Mouse (Mus musculus) CD4-positive, CD25-positive, alpha-beta regulatory T cell, adult 4 months (primary cell): ENCODE results near the gene Tkfc. TPM values are rescaled to one million over a fixed set of nuclear protein-coding genes. Genes with fewer than 3 reads are reported as not detected.
A peak's percentile ranks its signal among the peaks of the same experiment; 100 is the strongest.

ENCODE experiments used
- ATAC-seq: one replicate; pipeline ENCODE4 v1.8.0; 2017
- polyA plus RNA-seq, 2 experiments: library from polyadenylated mRNA; unstranded; fragments of 100-300 nt; shearing (Covaris generic); gene quantifications; one replicate each; pipeline ENCODE4 v1.2.1; 2017

Tkfc gene
- 10 to 100 TPM in 1 of 2 experiments, 1 to 10 TPM in 1; 9.2 to 12.7 TPM for polyA plus RNA-seq

DNA sequence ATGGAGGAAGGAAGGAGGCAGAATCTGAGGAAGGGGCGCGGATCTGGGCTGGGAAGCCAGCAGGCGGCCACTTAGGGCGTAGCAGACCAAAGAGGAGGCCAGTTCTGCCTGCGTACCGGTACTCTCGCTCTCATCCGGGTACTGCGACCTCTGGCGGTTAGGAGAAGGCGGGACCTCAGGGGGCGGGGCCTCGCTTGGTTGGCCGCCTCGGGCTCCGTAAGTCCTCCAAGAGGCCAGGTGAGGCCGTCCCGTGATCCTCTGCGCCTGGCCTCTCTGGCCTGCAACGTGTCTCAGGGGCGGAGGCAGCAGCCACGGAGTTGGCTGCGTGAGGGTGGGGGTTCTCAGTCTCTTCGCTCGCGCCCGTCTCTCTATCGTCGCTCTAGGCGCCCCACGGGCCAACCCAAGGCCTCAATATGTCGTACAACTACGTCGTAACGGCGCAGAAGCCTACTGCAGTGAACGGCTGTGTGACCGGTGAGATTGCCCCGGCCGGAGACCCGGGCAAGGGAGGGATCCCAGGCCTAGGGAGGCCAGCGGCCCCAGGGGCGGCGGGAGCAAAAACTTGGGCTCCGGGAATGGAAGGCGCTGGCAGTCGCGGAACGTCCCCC, at the start of gene Tkfc, which contains the start of gene Ddb1:
Tkfc (minus strand) TSS at position 362 of the 608 bp plus-strand sequence.
Ddb1 (plus strand) TSS at position 35 of the 608 bp plus-strand sequence.
- ATAC-seq = peak; percentile 93

DNA sequence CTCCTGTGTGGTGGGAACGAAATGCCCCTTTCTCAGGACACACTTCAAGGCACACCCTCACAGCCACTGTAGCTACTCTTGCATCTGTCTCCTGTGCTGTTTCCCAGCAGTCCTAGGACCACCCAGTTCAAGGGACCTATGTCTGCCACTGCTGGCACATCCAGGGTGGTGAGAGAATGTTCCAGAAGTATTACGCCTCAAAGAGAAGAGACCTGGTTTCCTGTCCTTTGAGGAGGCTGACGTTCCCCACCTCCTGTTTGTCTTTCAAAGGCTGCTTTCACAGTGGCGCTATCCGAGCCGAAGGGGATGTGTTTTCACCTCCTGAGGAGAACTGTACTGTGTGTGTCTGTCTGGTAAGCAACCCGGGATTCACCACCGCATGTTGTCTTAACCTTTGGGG, 42.7 kb upstream of the Tkfc start:
- no peak for ATAC-seq

DNA sequence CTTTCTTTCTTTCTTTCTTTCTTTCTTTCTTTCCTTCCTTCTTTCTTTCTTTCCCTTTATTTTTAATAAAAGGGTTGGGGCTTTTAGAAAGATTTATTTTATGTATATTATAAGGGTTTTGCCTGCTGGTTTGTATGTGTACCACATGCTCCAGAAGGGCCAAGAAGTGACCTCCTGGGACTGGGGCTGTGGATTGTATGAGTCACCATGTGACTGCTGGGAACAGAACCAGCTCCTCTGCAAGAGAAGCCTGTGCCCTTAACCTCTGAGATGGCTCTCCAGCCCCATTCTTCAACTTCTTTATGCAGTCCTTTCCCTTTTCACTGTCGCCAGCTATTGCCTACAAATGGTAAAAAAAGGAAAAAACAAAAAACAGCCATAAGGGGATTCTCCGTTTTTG, 40.2 kb upstream of the Tkfc start:
- no peak for ATAC-seq

DNA sequence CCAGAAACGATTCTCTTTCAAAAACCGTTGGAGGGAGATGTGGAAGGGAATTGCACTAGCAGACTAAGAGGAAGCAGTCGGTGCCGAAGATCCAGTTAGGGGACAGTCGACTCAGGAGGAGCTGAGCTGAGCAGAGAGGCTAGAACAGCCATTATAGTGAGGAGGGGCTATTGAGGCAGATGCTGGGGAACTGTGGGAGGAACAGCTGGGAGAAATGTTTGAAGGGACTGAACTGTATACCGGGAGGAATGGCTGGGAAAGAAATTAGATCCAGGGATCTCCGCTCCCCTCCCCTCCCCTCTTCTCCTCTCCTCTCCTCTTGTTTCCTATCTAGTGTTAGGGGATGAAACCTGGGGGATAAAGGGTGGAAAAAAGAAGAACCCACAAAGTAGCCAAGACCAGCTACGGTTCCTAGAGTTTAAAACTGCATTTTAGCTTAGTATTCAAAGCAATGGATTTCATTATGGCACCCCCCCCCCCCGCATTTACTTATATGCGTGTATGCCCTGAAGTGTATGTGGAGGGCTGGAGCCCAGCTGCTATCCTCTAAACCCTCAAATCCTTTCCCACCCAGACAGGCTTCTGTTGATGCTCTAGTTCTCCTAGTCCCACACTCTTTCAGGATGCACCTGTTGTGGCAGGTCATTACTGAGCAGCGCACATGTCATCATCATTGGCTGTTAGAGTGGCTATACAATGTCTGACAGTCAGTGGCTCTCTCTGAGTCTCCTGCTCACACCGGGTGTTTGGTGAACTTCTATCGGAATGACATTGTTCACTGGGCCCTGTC, 35.3 kb upstream of the Tkfc start:
- no peak for ATAC-seq

DNA sequence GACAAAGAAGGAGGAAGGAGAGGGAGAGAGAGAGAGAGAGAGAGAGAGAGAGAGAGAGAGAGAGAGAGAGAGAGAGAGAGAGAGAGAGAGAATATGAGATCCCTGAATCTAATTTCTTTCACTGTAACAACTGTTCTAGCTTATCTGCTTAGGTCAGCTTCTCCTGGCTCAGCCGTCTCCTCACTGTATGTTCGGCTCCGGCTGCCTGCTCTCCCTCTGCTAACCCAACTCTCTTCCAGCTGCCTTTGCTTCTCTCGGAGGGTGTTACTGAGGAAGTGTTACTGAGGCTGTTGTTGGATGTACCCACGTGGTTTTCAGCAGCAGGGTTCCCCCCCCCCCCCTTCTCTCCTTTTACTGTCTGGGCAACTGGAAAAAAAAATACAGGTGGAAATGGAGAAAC, 34.6 kb upstream of the Tkfc start:
- no peak for ATAC-seq

DNA sequence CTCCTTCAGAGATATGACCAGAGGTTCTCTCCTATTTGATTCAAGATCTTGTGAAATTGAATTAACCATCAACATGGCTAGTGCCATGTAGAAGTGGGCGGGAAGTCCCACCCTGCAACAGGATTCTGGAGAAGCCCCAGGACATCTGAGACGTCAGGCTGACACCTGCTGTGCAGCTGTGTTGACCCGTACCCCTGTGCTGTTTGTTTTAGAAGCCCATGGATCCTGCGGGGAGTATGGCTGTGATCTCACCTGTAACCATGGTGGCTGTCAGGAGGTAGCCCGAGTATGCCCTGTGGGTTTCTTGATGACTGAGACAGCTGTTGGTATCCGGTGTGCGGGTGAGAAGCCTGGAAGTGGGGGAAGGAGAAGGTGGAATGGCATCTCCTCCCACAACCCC, 32.4 kb upstream of the Tkfc start:
- ATAC-seq = no peak

DNA sequence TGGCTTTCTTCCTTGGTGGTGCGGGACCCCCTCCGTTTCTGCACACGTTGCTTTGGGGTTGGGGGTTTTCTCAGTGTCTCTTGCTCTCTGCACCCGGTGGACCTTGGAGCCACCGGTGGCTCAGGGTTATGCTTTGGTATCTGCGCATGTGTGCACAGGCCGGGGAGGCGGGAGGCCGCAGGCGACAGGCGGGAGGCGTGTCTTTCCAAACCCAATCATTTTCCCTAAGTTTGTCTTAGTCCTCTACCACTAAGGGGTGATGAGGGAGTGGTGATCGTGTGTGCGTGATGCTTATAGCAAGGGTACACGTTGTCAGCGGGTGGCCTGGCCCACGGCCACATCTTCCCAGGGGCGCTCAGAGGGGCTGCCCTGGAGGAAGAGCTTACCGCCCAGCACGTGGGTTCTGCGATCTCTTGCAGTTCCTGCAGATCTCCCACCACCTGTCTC, 29.4 kb upstream of the Tkfc start:
- no peak for ATAC-seq

DNA sequence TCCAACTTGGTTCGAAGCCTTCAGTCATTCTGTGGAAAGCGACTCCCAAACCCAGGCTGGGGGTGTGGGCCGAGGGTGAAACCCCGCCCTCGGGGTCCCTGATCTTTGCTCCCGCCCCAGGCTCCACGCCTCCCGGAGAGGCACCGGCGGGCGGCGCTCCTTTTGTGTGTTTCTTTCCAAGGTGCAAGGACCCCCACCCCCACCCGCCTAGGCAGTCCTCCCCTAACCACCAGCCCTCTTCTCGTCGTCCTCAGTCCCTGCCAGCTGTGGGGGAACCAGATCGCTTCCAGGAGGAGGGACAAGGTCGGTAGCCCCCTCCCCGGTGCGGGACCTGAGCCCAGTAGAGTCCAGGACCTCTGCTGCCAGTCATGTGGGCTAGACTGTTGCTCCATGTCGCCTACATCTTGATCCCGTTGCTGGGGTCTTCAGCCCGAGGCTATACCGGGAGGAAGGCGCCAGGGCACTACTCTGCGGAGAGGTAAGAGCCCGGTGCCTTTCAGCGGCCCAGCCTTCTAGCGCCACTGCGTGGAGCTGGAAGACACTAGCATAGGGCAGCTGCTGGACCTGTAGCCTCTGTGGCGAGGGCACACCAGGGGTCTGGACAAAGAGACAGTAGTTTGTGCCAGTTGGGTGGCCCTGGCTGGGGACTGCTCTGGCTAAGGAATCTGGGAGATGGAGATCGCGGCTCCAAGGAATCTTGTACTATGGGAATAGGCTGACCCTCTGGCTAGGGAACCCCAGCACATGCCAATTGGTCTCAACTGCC, 28.8 kb upstream of the Tkfc start, which contains the start of gene Vwce:
Vwce (plus strand) TSS at position 108 of the 766 bp plus-strand sequence.
- ATAC-seq = no peak

DNA sequence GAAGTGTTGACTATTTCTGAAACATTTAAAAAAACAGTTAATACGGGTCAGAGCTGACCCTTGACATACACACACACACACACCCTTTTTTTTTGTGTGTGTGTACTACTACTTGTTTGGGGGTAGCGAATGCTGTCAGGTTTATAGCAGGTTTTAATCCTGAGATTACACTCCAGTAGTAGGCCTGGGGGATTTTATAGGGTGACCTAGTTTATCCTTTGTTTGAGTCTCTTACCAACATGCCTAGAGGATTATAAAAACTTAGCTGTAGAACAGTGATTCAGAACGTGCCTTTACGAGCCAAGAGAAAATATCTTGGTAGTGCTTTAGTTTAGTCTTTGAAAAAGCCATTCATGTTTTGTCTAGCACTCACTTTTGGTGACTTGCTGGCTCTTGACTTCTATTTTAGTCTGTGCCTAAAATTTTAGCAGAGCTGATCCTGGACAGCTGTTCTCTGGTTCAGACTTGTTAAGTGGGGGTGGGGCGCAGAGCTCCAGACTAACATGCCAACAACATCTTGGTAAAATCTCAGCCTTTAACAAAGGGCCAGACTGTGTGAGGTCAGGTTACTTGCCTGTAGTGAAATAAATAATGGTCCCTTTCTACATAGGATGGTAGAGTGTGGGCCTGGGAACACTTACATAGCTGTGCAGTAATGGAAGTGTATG, 3.3 kb upstream of the Tkfc start:
- ATAC-seq = no peak

DNA sequence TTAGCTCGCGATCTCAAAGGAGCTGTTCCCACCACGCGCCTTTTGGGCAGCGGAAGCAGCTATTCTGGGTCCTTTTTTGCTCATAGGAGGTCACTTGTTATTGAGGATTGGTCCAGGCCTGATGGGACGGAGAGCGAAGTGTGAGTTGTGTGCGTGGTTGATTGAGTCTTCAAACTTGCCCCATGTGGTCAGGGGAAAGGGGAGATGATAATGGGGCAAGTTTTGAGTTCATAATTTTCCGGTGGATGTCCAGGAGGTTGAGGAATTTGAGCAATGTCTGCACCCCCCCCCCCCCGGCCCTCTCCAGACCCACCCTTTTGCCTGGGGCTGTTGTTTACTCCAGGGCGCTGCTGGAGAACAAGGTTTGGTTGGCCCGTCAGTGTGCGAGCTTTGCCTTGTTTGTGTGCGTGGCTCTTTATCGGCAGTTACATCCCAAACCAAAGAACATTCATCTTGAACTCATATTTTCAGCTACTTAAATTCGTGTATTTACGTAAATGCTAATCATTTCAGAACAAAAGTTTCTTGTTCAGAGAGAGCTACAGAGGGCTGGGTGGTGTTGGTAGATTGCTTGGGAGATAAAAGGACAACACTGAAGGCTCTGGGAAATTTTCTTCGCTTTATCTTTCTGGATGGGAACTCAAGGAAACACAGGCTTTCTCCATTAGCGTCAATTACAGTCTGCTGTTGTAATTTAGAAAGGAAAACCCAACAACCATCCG, 608 bp upstream of the Tkfc start:
- ATAC-seq = no peak

DNA sequence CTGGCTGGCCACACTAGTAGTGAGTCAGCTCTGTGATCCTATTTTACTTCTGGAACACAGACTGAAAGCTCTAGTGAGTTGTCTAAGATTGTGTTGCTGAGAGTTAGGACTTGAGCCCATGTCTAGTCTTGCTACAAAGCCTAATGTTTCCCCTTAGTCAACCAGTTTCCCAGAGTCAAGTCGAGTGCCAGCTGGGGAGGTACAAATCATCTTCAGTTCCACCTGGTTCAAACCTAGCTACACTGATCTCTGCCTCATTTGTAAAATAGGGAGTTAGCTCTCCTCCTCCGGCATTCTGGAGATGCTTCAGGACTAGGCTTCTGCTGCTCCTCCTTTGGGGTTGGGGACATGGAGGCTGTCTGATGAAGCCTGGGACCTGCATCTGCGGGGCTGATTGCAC, 920 bp downstream of the Tkfc start:
- ATAC-seq = no peak

DNA sequence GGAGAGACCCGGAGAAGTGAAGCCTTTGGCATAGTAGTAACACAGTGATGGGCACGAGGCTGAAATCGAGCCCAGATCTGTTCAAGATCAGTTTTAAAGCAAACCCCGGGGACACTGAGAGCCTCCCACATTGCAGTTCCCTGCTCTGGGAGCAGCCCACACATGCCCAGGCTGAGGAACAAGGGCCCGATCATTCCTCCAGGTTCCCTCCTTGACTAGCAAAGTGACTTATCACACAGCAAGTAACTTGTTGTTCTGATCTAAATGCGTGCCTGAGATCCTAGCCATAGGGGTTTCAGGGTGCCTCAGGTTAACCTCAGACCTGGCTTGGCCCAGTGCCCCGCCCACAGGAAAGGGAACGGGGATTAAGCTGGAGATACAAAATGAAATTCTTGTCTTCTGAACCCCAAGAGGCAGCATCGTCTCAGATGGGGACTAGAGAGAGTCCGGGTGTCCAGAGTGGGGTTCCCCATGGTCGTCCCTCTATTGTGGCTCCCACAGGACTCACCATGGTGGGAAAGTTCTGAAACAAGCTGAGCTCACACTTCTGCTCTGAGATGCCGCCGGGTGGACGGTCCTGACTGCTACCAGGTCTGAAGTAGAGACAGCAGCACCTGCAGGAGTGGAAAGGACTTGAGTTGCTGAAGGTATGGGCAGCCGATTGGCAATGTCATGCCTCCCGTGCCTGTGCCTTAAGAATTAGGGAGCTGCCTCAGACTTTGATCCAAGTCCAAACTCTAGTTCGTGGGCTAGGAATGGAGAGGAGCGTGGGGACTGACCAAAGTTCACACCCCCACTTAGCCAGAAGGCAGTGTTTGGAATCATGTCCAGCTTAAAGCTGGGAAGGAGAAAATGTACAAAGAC, 1.6 kb downstream of the Tkfc start:
- no peak for ATAC-seq

DNA sequence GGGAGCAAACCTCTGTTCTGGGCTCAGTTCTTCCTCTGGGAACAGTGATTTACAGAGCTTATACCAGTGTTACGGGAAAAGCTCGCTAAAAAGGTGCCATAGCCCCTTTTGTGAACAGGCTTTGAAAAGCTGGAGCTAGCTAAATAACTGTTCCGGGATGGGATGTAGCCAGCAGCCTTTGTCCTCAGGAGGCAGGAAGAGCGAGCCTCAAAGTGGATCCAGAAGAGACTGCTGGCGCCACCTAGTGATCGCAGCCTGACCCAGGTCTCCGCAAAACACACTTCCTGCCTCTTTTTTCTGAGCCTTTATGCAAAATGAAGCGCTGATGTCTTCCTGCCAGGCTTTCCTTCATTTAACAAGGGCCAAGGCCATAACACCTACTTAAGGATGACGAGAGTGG, 2.7 kb downstream of the Tkfc start:
- peak; percentile 55 for ATAC-seq

DNA sequence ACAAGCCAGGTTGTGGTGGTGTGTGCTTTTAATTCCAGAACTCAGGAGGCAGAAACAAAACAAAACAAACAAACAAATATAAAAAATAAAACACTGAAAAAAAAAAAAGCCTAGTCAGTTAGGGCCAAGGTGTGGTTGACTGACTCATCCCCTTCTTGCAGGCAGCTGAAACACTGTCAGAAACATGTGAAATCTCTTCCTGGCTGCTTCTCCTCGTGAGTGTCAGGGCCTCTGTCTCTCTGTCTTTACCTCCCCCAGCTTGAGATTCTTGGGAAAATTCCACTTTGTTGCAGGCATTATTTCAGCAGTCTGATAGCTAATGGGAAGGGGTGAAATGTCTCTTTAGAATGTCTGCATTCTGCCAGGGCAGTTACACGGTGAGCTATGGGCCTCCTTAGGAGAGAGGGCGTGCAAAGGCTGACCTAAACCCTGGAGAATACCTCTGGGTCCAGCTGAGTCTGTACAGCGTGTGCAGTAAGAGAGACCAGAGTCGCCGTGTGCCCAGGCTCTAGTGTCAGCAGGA, 3.1 kb downstream of the Tkfc start:
- ATAC-seq = no peak

DNA sequence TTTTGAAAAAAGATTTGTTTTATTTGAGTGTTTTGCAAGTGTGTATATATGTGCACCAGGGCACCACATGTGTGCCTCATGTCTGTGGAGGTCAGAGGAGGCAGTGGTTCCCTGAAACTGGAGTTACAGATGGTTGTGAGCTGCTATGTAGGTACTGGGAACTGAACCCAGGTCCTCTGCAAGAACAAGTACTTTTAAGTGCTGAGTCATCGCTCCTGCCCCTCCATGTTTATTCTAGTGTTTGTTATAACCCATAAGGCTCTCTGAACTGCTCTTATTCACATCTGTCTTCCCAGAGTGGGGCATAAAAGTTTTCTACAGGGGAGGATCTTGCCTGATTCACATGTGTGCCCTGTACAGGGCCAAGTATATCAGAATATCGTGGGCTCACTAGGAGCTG, 5.8 kb downstream of the Tkfc start:
- ATAC-seq = no peak

DNA sequence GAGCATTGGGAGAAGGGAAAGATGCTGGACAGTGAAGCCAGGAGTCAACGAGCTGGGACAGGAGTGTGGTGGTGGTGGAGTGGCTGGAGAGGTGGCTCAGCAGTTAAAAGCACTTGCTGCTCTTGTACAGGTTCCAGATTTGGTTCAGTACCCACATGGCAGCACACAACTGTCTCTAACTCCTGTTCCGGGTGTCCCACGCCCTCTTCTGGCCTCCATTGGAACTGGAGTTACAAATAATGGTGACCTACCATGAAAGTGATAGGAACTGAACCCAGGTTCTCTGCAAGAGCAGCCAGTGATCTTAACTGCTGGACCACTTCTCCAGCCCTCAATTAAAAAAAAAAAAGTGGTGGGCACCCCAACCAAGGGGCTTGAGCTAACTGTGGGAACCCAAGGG, 7.3 kb downstream of the Tkfc start:
- no peak for ATAC-seq

DNA sequence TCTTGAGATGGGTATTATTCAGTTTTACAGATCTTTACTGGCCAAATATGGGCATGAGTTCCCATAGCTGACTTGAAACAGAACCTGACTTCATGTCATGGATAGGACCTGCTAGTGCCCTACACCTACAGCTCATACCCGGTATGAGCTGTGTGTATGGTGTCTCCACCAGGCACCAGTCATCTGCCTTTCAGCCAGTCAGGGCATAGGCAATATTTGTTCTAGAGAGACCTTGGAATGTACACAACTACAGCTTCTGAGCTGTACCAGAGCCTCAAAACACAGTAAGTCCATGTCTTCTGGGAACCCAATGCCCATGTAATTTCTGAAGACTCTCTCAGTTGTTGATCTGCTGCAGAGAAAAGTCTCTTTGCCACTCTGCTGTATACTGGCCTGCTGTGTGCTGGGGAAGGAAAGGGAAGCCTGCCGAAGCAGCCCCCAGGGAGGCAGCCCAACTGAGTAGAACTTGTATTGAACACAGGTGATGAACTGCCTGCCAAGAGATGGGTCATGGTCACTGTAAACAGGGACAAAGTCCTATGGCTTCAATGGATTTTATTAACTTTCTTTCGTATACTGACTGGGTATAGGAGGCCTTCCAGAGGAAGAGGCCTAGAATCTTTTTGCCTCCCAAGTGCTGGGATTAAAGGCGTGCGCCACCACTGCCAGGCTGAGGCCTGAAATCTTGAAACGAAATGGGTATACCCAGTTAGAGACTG, 13.6 kb downstream of the Tkfc start:
- ATAC-seq = no peak

DNA sequence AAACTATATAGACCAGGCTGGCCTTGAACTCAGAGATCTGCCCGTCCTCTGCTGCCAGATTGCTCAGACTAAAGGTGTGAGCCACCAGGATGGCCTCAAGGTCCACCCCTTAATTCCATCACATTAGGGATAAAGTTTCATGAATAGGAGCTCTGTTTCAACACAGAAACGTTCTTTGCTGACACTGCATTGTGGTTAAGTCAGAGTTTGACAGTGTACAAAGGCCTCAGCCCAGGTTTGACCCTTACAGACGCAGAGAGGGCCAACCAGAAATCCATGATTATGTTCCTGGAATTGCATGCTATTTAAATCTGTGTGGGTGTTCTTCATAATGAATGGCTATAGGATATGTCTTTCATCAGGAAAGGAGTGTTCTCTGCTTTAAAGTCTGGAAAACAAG, 15.2 kb downstream of the Tkfc start:
- no peak for ATAC-seq

DNA sequence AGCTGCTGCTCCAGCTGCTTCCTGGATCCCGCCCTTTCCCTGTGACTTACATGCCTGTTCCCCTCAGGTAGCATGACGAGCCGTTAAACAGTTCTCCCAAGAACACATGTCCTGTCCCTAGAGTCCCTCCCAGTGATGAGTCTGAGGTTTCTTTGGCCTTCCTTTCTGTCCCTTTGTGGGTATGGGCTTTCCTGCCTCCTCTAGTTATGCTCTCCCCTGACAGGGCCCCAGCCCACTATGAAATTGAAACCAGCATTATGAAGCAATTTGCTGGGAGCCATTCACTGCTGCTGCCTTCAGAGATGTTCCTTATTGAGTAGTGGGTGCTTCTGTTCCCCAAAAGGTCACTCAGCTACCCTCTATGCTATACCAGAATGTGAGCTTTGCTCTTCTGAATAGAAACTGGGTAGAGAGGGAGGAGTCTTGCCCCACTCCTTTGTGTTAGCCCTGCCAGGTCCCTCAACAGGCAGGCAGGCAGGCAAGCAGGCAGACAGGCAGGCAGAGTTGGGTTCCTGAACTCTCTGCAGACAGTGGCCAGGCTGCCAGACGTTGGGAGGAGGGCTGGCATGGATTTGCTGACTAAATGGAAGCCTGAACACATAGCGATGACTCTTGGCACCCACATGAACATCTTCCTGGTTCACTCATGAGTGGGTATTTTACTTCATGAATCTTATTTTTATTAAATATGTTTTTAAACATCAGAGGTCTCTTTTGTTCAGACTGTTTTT, 16.2 kb downstream of the Tkfc start:
- no peak for ATAC-seq
